In genomic region chr12:72086166-72086825, GRCm38 (mm10) we compare ENCODE assay signal across 8 mouse cellular contexts. TPM values are rescaled to one million over a fixed set of nuclear protein-coding genes. Genes with fewer than 3 reads are reported as not detected.
DNase-seq lines count a peak whose midpoint lies in the region; ATAC-seq and TF ChIP-seq lines count a peak whose summit lies in the region.

No protein-coding gene starts in this region.

- no peaks in the 10 kb centered on the region for H3K9me3 ChIP-seq in forebrain, embryonic 12.5 days
- no peaks in the 10 kb centered on the region for H3K9me3 ChIP-seq in limb, embryonic 14.5 days (ENCODE audit: control insufficient read depth, low read length)

- H3K9ac ChIP-seq in forebrain, embryonic 12.5 days: peak overlapping the region; percentile 84
- H3K9ac ChIP-seq in limb, embryonic 14.5 days (ENCODE audit: low read depth, low read length, severe bottlenecking): peak overlapping the region; percentile 79

- POLR2A ChIA-PET in Patski (lab: Charles Lee): no interaction called here

- DNase-seq in kidney, adult 11 months: peak; percentile 27
- DNase-seq in kidney, postnatal 36 days: no peak
- no peak for DNase-seq in Patski (ENCODE audit: low read depth, low spot score)
- DNase-seq in limb, embryonic 14.5 days (ENCODE audit: low spot score): no peak
- peak; percentile 42 for DNase-seq in telencephalon, adult 2 months (ENCODE audit: low read depth, low spot score)
- no peak for DNase-seq in urinary bladder, adult 2 months (ENCODE audit: low spot score)
- DNase-seq in Muller cell, postnatal 12 days (ENCODE audit: inconsistent ontology term): no peak

- peaks cover 30% of the 10 kb centered on the region for H3K4me1 ChIP-seq in forebrain, embryonic 12.5 days
- peaks cover 18% of the 10 kb centered on the region for H3K4me1 ChIP-seq in limb, embryonic 14.5 days (ENCODE audit: control insufficient read depth, insufficient read depth, low read length)

- CTCF ChIA-PET in Patski (lab: Charles Lee): no interaction called here

- 1% methylated on average over 18 of the region's 18 CpGs for WGBS in forebrain, embryonic 12.5 days
- WGBS in limb, embryonic 14.5 days: 2% methylated on average over 18 of the region's 18 CpGs

- no peak for TF ChIP-seq CTCF in Patski (IDR thresholded peaks at IDR 0.05)

- peak overlapping the region; percentile 98 for H3K27ac ChIP-seq in forebrain, embryonic 12.5 days
- H3K27ac ChIP-seq in limb, embryonic 14.5 days (replicated peaks; ENCODE audit: low read depth, low read length): peak overlapping the region; percentile 92

- peak overlapping the region; percentile 70 for H3K4me3 ChIP-seq in forebrain, embryonic 12.5 days (replicated peaks)
- peak overlapping the region; percentile 76 for H3K4me3 ChIP-seq in limb, embryonic 14.5 days (replicated peaks; ENCODE audit: low read length)

- in situ Hi-C loops in Patski (cut with MboI; ENCODE audit: low pct_unique_long_range_greater_than_20kb): no loop called here

- H3K27me3 ChIP-seq in Patski: no peaks in the 10 kb centered on the region
- no peaks in the 10 kb centered on the region for H3K27me3 ChIP-seq in forebrain, embryonic 12.5 days
- H3K27me3 ChIP-seq in limb, embryonic 14.5 days (ENCODE audit: control insufficient read depth, insufficient read depth, low read length): no peaks in the 10 kb centered on the region

- TF ChIP-seq POLR2A in limb, embryonic 14.5 days (IDR thresholded peaks at IDR 0.05; ENCODE audit: borderline replicate concordance, extremely low read depth, insufficient read depth, insufficient read length): peak; percentile 72; the same call in 1 of the 2 replicates

- peak overlapping the region; percentile 69 for H3K4me2 ChIP-seq in forebrain, embryonic 12.5 days
- peak overlapping the region; percentile 66 for H3K4me2 ChIP-seq in limb, embryonic 14.5 days (replicated peaks; ENCODE audit: low read depth, low read length, severe bottlenecking)

- peaks cover 7% of the 10 kb centered on the region for H3K36me3 ChIP-seq in forebrain, embryonic 12.5 days (replicated peaks)
- H3K36me3 ChIP-seq in limb, embryonic 14.5 days (ENCODE audit: control insufficient read depth, insufficient read depth, low read length): peaks cover 7% of the 10 kb centered on the region

- peak; percentile 31 for ATAC-seq in Patski
- no peak for ATAC-seq in forebrain, embryonic 12.5 days (ENCODE audit: low FRiP score)
- no peak; the same call in 1 of the 2 replicates for ATAC-seq in limb, embryonic 14.5 days (ENCODE audit: low FRiP score, low read depth)

RNA-seq across cellular contexts. Expression of gene Jkamp, which starts 0.9 kb away (rescaled TPM):
- 56.2 TPM for polyA plus RNA-seq in Patski (2021)
- 81.0 and 81.7 TPM in 2 replicates for polyA plus RNA-seq in forebrain, embryonic 12.5 days (2016; fragmentation: Nextera tagmentation; extraction: Ambion mirVana)
- 67.3 and 96.9 TPM in 2 replicates for polyA plus RNA-seq in limb, embryonic 14.5 days (2012; rRNA removed)
- 63.3 and 66.3 TPM in 2 replicates for polyA plus RNA-seq in limb, embryonic 14.5 days (2014; fragmentation: Nextera tagmentation; extraction: Ambion mirVana)
- polyA plus RNA-seq in urinary bladder, adult 2 months (2012; rRNA removed): 41.7 and 46.5 TPM in 2 replicates

RNA-seq across cellular contexts. Expression of gene L3hypdh, which starts 1.1 kb away (rescaled TPM):
- 12.7 TPM for polyA plus RNA-seq in Patski (2021)
- 7.0 and 8.5 TPM in 2 replicates for polyA plus RNA-seq in forebrain, embryonic 12.5 days (2016; fragmentation: Nextera tagmentation; extraction: Ambion mirVana)
- 26.8 and 31.8 TPM in 2 replicates for polyA plus RNA-seq in limb, embryonic 14.5 days (2012; rRNA removed)
- 20.5 and 21.4 TPM in 2 replicates for polyA plus RNA-seq in limb, embryonic 14.5 days (2014; fragmentation: Nextera tagmentation; extraction: Ambion mirVana)
- polyA plus RNA-seq in urinary bladder, adult 2 months (2012; rRNA removed): 18.4 and 21.0 TPM in 2 replicates

RNA-seq across cellular contexts. Expression of gene Gpr135, which starts 15.4 kb away (rescaled TPM):
- 0.71 TPM for polyA plus RNA-seq in Patski (2021)
- polyA plus RNA-seq in forebrain, embryonic 12.5 days (2016; fragmentation: Nextera tagmentation; extraction: Ambion mirVana): 1.1 and 1.4 TPM in 2 replicates
- 4.9 and 6.7 TPM in 2 replicates for polyA plus RNA-seq in limb, embryonic 14.5 days (2012; rRNA removed)
- polyA plus RNA-seq in limb, embryonic 14.5 days (2014; fragmentation: Nextera tagmentation; extraction: Ambion mirVana): 0.87 and 1.3 TPM in 2 replicates
- 2.7 and 3.4 TPM in 2 replicates for polyA plus RNA-seq in urinary bladder, adult 2 months (2012; rRNA removed)

Comparison
In these comparisons a context has a peak if more than half of its experiments do, and no peak if none do; other contexts are left out.
1. DNase-seq: peak in kidney, adult 11 months (single experiment) and telencephalon, adult 2 months (single experiment); none in kidney, postnatal 36 days (0 of 2), Patski (single experiment), limb, embryonic 14.5 days (single experiment), urinary bladder, adult 2 months (single experiment) and Muller cell, postnatal 12 days (single experiment).